Mouse (Mus musculus): Measurements from ENCODE around the gene Far2.

DNA sequence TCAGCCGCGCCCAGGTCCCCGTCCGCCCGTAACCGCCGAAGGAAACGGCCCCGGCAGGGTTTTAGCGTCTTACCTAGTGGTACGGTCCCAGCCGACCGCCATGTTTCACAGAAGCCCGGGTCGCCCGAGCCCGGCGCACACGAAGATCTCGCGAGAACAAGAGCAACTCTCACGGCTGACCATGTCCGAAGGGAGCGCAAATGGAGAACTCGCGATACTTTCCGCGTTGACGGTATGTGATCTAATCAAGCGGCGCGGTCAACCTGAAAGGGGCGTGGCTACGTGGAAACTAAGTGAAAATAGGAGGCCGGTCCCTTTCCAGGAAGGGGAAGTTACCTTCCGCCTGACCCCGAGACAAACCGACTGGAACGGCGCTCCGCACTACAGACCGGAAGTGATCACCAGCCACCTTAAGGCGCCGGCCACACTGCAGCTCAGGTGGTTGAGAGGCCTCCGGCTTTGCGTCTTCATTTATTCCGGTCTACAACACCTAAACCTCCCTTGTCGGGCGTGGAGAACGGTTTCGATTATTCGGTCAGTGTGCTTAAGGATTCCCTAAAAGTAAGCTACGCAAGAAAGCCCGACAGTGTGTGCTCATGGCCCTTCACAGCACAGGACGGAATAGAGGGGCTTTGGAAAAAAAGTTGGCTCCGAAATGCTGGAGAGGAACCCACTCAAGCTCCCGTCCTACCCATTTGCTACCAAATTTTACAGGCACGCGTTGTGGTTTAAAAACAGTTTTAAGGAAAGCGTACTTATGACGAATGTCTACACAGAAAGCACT is 165.0 kb downstream of the Far2 start, which contains the start of gene Ergic2:
- no peak for TF ChIP-seq CTCF (IDR thresholded peaks at IDR 0.05; ENCODE audit: borderline replicate concordance, insufficient read depth, low read length)
- peak; percentile 74 for TF ChIP-seq POLR2A (IDR thresholded peaks at IDR 0.05; ENCODE audit: low read depth, low read length)
